12 mouse cellular contexts compared by ENCODE assay signal in the genomic region with DNA sequence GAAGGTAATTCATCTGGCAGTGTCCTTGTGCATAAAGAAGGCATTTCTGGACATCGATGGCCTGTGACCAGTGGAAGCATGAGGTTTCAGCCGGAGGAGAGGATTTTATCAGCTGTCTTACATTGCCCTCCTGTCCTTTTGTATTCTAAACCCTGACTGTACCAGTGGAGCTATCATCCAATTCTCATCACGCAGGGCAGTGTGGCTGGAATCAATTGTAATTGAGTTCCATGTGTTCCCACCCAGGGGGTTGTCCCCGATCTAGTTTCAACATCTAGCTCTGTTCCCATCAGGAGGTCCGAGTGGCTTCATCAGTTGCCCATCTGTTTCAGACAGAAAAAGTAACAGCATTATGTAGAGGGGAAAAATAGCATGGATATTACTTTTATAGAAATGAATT.
DNase-seq lines count a peak whose midpoint lies in the region; ATAC-seq lines count a peak whose summit lies in the region.
"Had no signal": no experiment of that assay in that cellular context is flagged by ENCODE, and none has a peak within 500 bp of the region (broad histone marks: within the 10 kb centered on the region; RNA-seq: fewer than 3 reads in every experiment).

No protein-coding gene starts in this region.

- peaks cover 8% of the 10 kb centered on the region for H3K4me1 ChIP-seq in hindbrain, embryonic 13.5 days (replicated peaks)
- peaks cover 1% of the 10 kb centered on the region; the same call in 1 of the 2 replicates for H3K4me1 ChIP-seq in neural tube, embryonic 12.5 days
- H3K4me1 ChIP-seq in intestine, embryonic 16.5 days (ENCODE audit: control insufficient read depth, insufficient read depth, low read length) = no peaks in the 10 kb centered on the region
- H3K4me1 ChIP-seq: embryonic facial prominence, embryonic 15.5 days; heart, embryonic 15.5 days had no signal

- H3K4me3 ChIP-seq in hindbrain, embryonic 13.5 days = no peak overlapping the region
- H3K4me3 ChIP-seq in neural tube, embryonic 12.5 days = no peak overlapping the region
- H3K4me3 ChIP-seq in intestine, embryonic 16.5 days (ENCODE audit: low read length) = no peak overlapping the region
- H3K4me3 ChIP-seq: embryonic facial prominence, embryonic 15.5 days; heart, embryonic 15.5 days had no signal

- H3K4me2 ChIP-seq in hindbrain, embryonic 13.5 days = no peak overlapping the region
- no peak overlapping the region for H3K4me2 ChIP-seq in neural tube, embryonic 12.5 days (replicated peaks)
- H3K4me2 ChIP-seq in intestine, embryonic 16.5 days (ENCODE audit: low read depth, low read length) = no peak overlapping the region
- H3K4me2 ChIP-seq: embryonic facial prominence, embryonic 15.5 days; heart, embryonic 15.5 days had no signal

- 20% methylated on average over 5 of the region's 5 CpGs for WGBS in hindbrain, embryonic 13.5 days
- WGBS in neural tube, embryonic 12.5 days = 38% methylated on average over 5 of the region's 5 CpGs
- 67% methylated on average over 5 of the region's 5 CpGs for WGBS in intestine, embryonic 16.5 days

- no peak overlapping the region for H3K9ac ChIP-seq in hindbrain, embryonic 13.5 days
- no peak overlapping the region for H3K9ac ChIP-seq in neural tube, embryonic 12.5 days
- no peak overlapping the region for H3K9ac ChIP-seq in intestine, embryonic 16.5 days (ENCODE audit: low read depth, low read length)
- H3K9ac ChIP-seq: embryonic facial prominence, embryonic 15.5 days; heart, embryonic 15.5 days had no signal

- H3K9me3 ChIP-seq in hindbrain, embryonic 13.5 days = no peaks in the 10 kb centered on the region
- no peaks in the 10 kb centered on the region for H3K9me3 ChIP-seq in neural tube, embryonic 12.5 days
- H3K9me3 ChIP-seq in intestine, embryonic 16.5 days (ENCODE audit: control insufficient read depth, low read length) = no peaks in the 10 kb centered on the region
- H3K9me3 ChIP-seq: embryonic facial prominence, embryonic 15.5 days; heart, embryonic 15.5 days had no signal

- no peaks in the 10 kb centered on the region for H3K36me3 ChIP-seq in hindbrain, embryonic 13.5 days
- H3K36me3 ChIP-seq in neural tube, embryonic 12.5 days = no peaks in the 10 kb centered on the region
- H3K36me3 ChIP-seq in intestine, embryonic 16.5 days (ENCODE audit: control insufficient read depth, insufficient read depth, low read length) = no peaks in the 10 kb centered on the region
- H3K36me3 ChIP-seq: embryonic facial prominence, embryonic 15.5 days; heart, embryonic 15.5 days had no signal

- DNase-seq in cerebellum, adult 11-12 months = peak; percentile 93
- peak; percentile 88 to 94 for DNase-seq in cerebellum, postnatal 10 days
- no peak for DNase-seq in urinary bladder, postnatal 25 days (ENCODE audit: low spot score)
- no peak for DNase-seq in spleen, postnatal 14 days (ENCODE audit: low spot score in 2 of 2)
- DNase-seq: gastrocnemius, postnatal 25 days; kidney, adult 9 months; thymus, postnatal 14 days had no signal

- peak; percentile 76 for ATAC-seq in hindbrain, embryonic 13.5 days (ENCODE audit: low FRiP score)
- ATAC-seq in neural tube, embryonic 12.5 days (ENCODE audit: low FRiP score, low read depth) = peak; percentile 56
- ATAC-seq in intestine, embryonic 16.5 days = no peak

- no peaks in the 10 kb centered on the region for H3K27me3 ChIP-seq in hindbrain, embryonic 13.5 days
- H3K27me3 ChIP-seq in neural tube, embryonic 12.5 days (replicated peaks) = no peaks in the 10 kb centered on the region
- no peaks in the 10 kb centered on the region for H3K27me3 ChIP-seq in intestine, embryonic 16.5 days (replicated peaks; ENCODE audit: control insufficient read depth, insufficient read depth, low read length)
- H3K27me3 ChIP-seq: embryonic facial prominence, embryonic 15.5 days; heart, embryonic 15.5 days had no signal

- 0 out of 2 replicates have a peak overlapping the region, but pooled peaks have one; percentile 45 for H3K27ac ChIP-seq in hindbrain, embryonic 13.5 days
- no peak overlapping the region for H3K27ac ChIP-seq in neural tube, embryonic 12.5 days
- H3K27ac ChIP-seq in intestine, embryonic 16.5 days (ENCODE audit: low read length) = no peak overlapping the region
- H3K27ac ChIP-seq: embryonic facial prominence, embryonic 15.5 days; heart, embryonic 15.5 days had no signal

Comparison
In these comparisons a context has a peak if more than half of its experiments do, and no peak if none do; other contexts are left out.
1. DNase-seq: peak in cerebellum, adult 11-12 months (single experiment) and cerebellum, postnatal 10 days (2 of 2); none in urinary bladder, postnatal 25 days (single experiment) and spleen, postnatal 14 days (0 of 2).